Mouse (Mus musculus) adrenal gland, postnatal 36 days (tissue): Measurements from ENCODE around the gene Trim3. TPM values are rescaled to one million over a fixed set of nuclear protein-coding genes. Genes with fewer than 3 reads are reported as not detected.

Source experiments
- DNase-seq, 2 experiments: peaks; one replicate each; pipeline ENCODE4 v3.0.0; 2021; ENCODE audit warnings: mixed read lengths in 1 of 2
- long read RNA-seq, 2 experiments: library from polyadenylated mRNA; stranded (forward); transcript quantifications; one replicate each; pipeline ENCODE4 v2.0.0; 2021; ENCODE audit warnings: borderline sequencing depth in 2 of 2
- total RNA-seq, 2 experiments: library from RNA; stranded (reverse); gene quantifications; 2 replicates each; pipeline ENCODE4 v1.2.3; 2021

Trim3 gene
- total RNA-seq, result 10 to 100 TPM; 24.6 to 30.9 TPM
- long read RNA-seq, experiment 1, transcript Trim3-202 (12 exons, 2,841 nt), result major isoform, 6 of 14 reads
- long read RNA-seq, experiment 1, partial matches to known transcripts, result 3 of 14 reads
- long read RNA-seq, experiment 1, other reads (novel, unspliced or antisense), result 3 of 14 reads
- long read RNA-seq, experiment 2, transcript Trim3-202 (12 exons, 2,841 nt), result major isoform, 5 of 7 reads
- long read RNA-seq, experiment 2, partial matches to known transcripts, result 1 of 7 reads
- long read RNA-seq, experiment 2, other reads (novel, unspliced or antisense), result 0 of 7 reads

GRCm38 (mm10) chr7:105633127-105633800, at the start of gene Trim3:
TSS of gene Trim3 (minus strand) at chr7:105633571.
- DNase-seq, result peak; percentile 96 to 99

GRCm38 (mm10) chr7:105650639-105651435, 17.5 kb upstream of the Trim3 start, which contains the start of gene Dnhd1:
TSS of gene Dnhd1 (plus strand) at chr7:105650827.
- DNase-seq, result peak; percentile 84 to 89

GRCm38 (mm10) chr7:105641936-105642335, 8.6 kb upstream of the Trim3 start:
- no peak for DNase-seq

- peak in 1 of 2 experiments; percentile 35 for DNase-seq
Observed at GRCm38 (mm10) chr7:105640894-105641255, 7.5 kb upstream of the Trim3 start.

- peak; percentile 96 to 97 for DNase-seq
Observed at GRCm38 (mm10) chr7:105640233-105640893, 7.0 kb upstream of the Trim3 start, which contains the start of the genes Arfip2 and Gm45799. TSS of gene Arfip2 (minus strand) at chr7:105640416. TSS of gene Gm45799 (plus strand) at chr7:105640552.

GRCm38 (mm10) chr7:105639756-105640155, 6.4 kb upstream of the Trim3 start, which contains the start of gene Timm10b:
TSS of gene Timm10b (plus strand) at chr7:105640056.
- DNase-seq, result no peak

- DNase-seq, result peak; percentile 42 to 62
Observed at GRCm38 (mm10) chr7:105639304-105639703, 5.9 kb upstream of the Trim3 start.

- DNase-seq, result no peak
Observed at GRCm38 (mm10) chr7:105638776-105639175, 5.4 kb upstream of the Trim3 start.

GRCm38 (mm10) chr7:105635726-105636125, 2.4 kb upstream of the Trim3 start:
- no peak for DNase-seq

GRCm38 (mm10) chr7:105634272-105634920, 1.0 kb upstream of the Trim3 start:
- no peak for DNase-seq

- no peak for DNase-seq
Observed at GRCm38 (mm10) chr7:105633801-105634135, 397 bp upstream of the Trim3 start.

GRCm38 (mm10) chr7:105632551-105632972, 809 bp downstream of the Trim3 start:
- DNase-seq, result no peak

GRCm38 (mm10) chr7:105628633-105629032, 4.7 kb downstream of the Trim3 start:
- peak; percentile 62 to 77 for DNase-seq

GRCm38 (mm10) chr7:105625397-105625796, 8.0 kb downstream of the Trim3 start:
- DNase-seq, result no peak

GRCm38 (mm10) chr7:105621646-105622292, 11.6 kb downstream of the Trim3 start:
- DNase-seq, result no peak

GRCm38 (mm10) chr7:105621053-105621452, 12.3 kb downstream of the Trim3 start:
- no peak for DNase-seq

GRCm38 (mm10) chr7:105619701-105620100, 13.7 kb downstream of the Trim3 start:
- no peak for DNase-seq

GRCm38 (mm10) chr7:105617810-105618209, 15.6 kb downstream of the Trim3 start:
- no peak for DNase-seq

- DNase-seq, result no peak
Observed at GRCm38 (mm10) chr7:105616561-105616960, 16.8 kb downstream of the Trim3 start.

GRCm38 (mm10) chr7:105615720-105616119, 17.7 kb downstream of the Trim3 start:
- DNase-seq, result no peak

GRCm38 (mm10) chr7:105614400-105614799, 19.0 kb downstream of the Trim3 start:
- no peak for DNase-seq
